Mouse (Mus musculus): ENCODE measurements around the gene Nedd4.

DNA sequence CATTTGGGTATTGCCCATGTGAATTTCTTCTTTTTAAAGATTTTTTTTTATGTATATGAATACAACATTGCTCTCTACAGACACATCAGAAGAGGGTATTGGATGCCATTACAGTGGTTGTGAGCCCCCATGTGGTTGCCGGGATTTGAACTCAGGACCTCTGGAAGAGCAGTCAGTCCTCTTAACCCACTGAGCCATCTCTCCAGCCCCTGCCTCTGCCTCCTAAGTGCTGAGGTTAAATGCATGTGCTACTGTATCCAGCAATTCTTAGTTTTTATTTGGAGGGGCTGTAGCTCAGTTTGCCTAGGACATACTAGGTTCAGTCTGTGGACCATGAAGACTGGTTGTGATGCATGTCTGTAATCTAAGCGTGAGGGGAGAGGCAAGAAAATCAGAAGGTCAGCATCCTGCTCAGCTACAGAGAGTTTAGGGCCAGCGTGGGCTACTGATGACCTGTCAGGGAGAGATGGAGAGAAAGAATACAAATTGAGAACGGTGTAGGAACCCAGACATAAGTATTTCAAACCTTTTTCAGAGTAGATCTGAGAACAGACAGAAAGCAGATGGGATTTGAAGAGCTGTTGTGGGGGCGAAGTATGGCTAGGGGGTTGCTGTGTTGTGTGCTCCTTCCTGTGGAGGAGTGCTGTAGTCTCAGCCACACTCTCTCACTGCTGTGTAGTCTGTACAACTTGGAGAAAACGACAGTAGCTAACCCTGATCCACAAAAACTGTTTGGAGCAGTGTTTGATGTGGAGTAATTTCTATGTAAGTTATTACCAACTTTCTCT, 13.0 kb downstream of the Nedd4 start:
- TF ChIP-seq CTCF (IDR thresholded peaks at IDR 0.05) (no peak), POLR2A (IDR thresholded peaks at IDR 0.05; ENCODE audit: insufficient read depth, low read depth, low read length) (no peak)
